Mouse (Mus musculus): ENCODE results near the gene 4931422A03Rik. TPM values are rescaled to one million over a fixed set of nuclear protein-coding genes. Genes with fewer than 3 reads are reported as not detected.

4931422A03Rik gene
- polyA plus RNA-seq, 1 experiment from 2014 or later = 1.6 TPM

DNA sequence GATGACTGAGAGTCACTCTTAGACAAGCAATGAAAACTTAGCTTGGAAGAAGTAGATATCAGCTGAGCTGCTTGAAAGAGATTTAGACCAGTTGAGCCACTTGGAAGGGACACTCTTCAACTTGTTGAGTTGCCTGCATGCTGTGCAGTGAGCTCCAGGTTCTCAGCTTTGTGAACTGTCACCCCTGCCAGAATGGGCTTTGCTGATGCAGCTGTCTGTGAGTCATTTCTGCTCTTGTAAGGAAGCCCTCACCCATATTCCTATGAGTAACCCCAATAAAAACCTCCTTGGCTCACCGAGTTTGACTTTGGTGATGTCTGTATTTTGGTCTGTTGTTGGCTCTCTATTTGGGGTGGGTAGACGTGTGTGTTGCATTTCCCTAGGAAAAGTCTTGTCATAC, 109.8 kb downstream of the 4931422A03Rik start:
- ChIA-PET POLR2A (no interaction called here), CTCF (no interaction called here)
- no peak for DNase-seq (ENCODE audit: low read depth, low spot score)
- peaks cover 3% of the 10 kb centered on the region for H3K27me3 ChIP-seq
- in situ Hi-C loops (cut with MboI; ENCODE audit: low pct_unique_long_range_greater_than_20kb) = no loop called here
- TF ChIP-seq CTCF (IDR thresholded peaks at IDR 0.05) = no peak
- no peak for ATAC-seq

DNA sequence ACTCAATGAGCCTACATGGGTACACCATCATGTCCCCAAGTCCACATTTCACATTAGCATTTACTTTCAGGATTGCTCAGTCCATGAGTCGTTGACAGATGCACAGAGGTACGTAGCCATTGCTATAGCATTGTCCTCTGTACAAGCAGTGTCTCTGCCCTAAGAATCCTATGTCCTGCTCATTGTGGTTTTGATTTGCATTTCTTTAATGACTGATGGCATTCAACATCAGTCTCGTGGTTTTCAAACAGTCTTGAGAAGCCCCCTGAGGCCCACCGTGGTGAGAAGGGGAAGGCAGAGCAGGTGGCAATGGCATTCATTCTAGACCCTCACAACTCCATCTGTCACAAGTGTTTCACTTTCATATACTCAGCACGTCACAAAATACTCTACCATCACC, 110.8 kb downstream of the 4931422A03Rik start:
- in situ Hi-C loops (cut with MboI; ENCODE audit: low pct_unique_long_range_greater_than_20kb) = no loop called here
- POLR2A ChIA-PET = no interaction called here
- DNase-seq (ENCODE audit: low read depth, low spot score) = no peak
- no peak for TF ChIP-seq CTCF (IDR thresholded peaks at IDR 0.05)
- ATAC-seq = no peak
- CTCF ChIA-PET = no interaction called here
- H3K27me3 ChIP-seq = peaks cover 7% of the 10 kb centered on the region

Other genes with a start within 250 kb of the 4931422A03Rik start
- gene Caprin1, start 230.7 kb downstream of the 4931422A03Rik start, polyA plus RNA-seq (2021) = 269 TPM
- gene Lmo2, start 70.4 kb downstream of the 4931422A03Rik start, polyA plus RNA-seq (2021) = 0.63 TPM
- gene Fbxo3, start 640 bp downstream of the 4931422A03Rik start, polyA plus RNA-seq (2021) = 40.4 TPM
- gene Gm10912, start 37.5 kb upstream of the 4931422A03Rik start, polyA plus RNA-seq (2021) = not detected
- gene Gm10799, start 40.2 kb upstream of the 4931422A03Rik start, polyA plus RNA-seq (2021) = not detected
- 12.3 TPM for gene Cd59b, start 41.5 kb upstream of the 4931422A03Rik start, polyA plus RNA-seq (2021)
- 89.8 TPM for gene Cd59a, start 67.4 kb upstream of the 4931422A03Rik start, polyA plus RNA-seq (2021)
- not detected for gene A930018P22Rik, start 94.4 kb upstream of the 4931422A03Rik start, polyA plus RNA-seq (2021)

Data from Patski (cell line).